In the genomic region with DNA sequence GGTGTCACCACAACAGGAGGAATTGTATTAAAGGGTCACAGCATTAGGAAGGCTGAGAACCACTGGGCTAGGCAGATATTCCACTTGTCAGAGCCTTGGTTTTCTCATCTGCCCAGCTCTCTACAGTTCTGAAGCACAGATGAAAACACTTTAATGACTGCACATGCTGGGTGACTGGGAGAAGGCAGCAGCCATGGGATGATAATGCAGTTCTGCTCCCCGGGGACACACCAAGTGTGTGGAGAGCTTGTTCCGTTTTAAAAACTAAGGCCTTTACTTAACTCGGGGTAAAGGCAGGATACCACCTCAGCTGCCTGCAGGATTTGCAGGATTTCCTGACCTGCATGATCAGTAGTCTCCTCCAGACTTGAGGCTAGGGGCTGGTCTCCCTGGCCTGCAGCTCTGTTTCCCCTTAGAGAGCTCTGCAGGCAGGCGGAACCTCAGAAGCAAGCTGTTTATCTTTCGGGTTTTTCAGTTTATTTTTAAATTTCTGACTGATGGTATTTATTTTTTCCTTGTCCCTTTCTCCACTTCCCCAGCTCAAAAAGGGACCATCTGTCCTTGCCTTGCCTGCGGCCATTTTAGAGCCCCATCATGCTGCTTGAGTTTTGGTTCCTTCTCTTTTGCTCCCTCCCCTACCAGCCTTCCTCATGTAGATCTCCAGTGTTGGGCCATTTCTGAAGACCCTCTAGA, we compare ENCODE assay signal across 12 mouse cellular contexts. TPM values are rescaled to one million over a fixed set of nuclear protein-coding genes. Genes with fewer than 3 reads are reported as not detected.
DNase-seq lines count a peak whose midpoint lies in the region; ATAC-seq and TF ChIP-seq lines count a peak whose summit lies in the region.
"Had no signal": no experiment of that assay in that cellular context is flagged by ENCODE, and none has a peak within 500 bp of the region (broad histone marks: within the 10 kb centered on the region; RNA-seq: fewer than 3 reads in every experiment).

No protein-coding gene starts in this region.

- no peak for TF ChIP-seq EP300 in heart, adult 2 months (IDR thresholded peaks at IDR 0.05; ENCODE audit: insufficient read depth, low read depth, low read length)
- no peak for TF ChIP-seq EP300 in heart, postnatal 0 days (IDR thresholded peaks at IDR 0.05; ENCODE audit: low read depth)

- 31% methylated on average over 6 of the region's 6 CpGs for WGBS in heart, adult 2 months
- 34% methylated on average over 6 of the region's 6 CpGs for WGBS in lung, embryonic 16.5 days
- WGBS in heart, postnatal 0 days = 40% methylated on average over 6 of the region's 6 CpGs
- 65% methylated on average over 6 of the region's 6 CpGs for WGBS in neural tube, embryonic 13.5 days

- peak overlapping the region; percentile 58 for H3K27ac ChIP-seq in heart, adult 2 months
- H3K27ac ChIP-seq in lung, embryonic 16.5 days (ENCODE audit: low read length) = peak overlapping the region; percentile 58
- peak overlapping the region; percentile 47 for H3K27ac ChIP-seq in heart, postnatal 0 days (ENCODE audit: low read depth)
- peak overlapping the region; percentile 46; the same call in 1 of the 2 replicates for H3K27ac ChIP-seq in neural tube, embryonic 13.5 days (replicated peaks)

- no peak for DNase-seq in heart, adult 2 months
- DNase-seq in heart, adult 8-10 months (ENCODE audit: low spot score) = no peak
- DNase-seq in lung, postnatal 4 days = no peak
- DNase-seq in heart, postnatal 0 days (ENCODE audit: low spot score) = no peak
- no peak for DNase-seq in thymus, postnatal 10 days (ENCODE audit: low spot score in 2 of 2)
- no peak for DNase-seq in gastrocnemius, adult 8-10 months (ENCODE audit: low spot score in 2 of 2)
- DNase-seq: adrenal gland, adult 8-10 months; lung, postnatal 14 days had no signal

- TF ChIP-seq POLR2A in heart, adult 2 months (IDR thresholded peaks at IDR 0.05; ENCODE audit: insufficient read depth, low read depth, low read length) = no peak

- H3K4me1 ChIP-seq in heart, adult 2 months (ENCODE audit: control insufficient read depth, insufficient read depth, low read length) = peaks cover 44% of the 10 kb centered on the region
- H3K4me1 ChIP-seq in lung, embryonic 16.5 days (replicated peaks; ENCODE audit: control insufficient read depth, insufficient read depth, low read length) = peaks cover 49% of the 10 kb centered on the region
- H3K4me1 ChIP-seq in heart, postnatal 0 days (ENCODE audit: control insufficient read depth, insufficient read depth) = peaks cover 36% of the 10 kb centered on the region
- peaks cover 64% of the 10 kb centered on the region for H3K4me1 ChIP-seq in neural tube, embryonic 13.5 days (replicated peaks)

- 0 out of 2 replicates have a peak, but pooled peaks have one; percentile 23 for ATAC-seq in lung, embryonic 16.5 days (ENCODE audit: low read depth)
- ATAC-seq in heart, postnatal 0 days (ENCODE audit: insufficient read depth, low read depth) = 0 out of 2 replicates have a peak, but pooled peaks have one; percentile 15
- no peak for ATAC-seq in neural tube, embryonic 13.5 days (ENCODE audit: low read depth)

- H3K36me3 ChIP-seq in heart, adult 2 months (ENCODE audit: control insufficient read depth, insufficient read depth, low read length) = peaks cover 6% of the 10 kb centered on the region
- H3K36me3 ChIP-seq in lung, embryonic 16.5 days (ENCODE audit: control insufficient read depth, insufficient read depth, low read length) = no peaks in the 10 kb centered on the region
- H3K36me3 ChIP-seq in heart, postnatal 0 days (replicated peaks; ENCODE audit: control insufficient read depth, insufficient read depth, low read length) = no peaks in the 10 kb centered on the region
- no peaks in the 10 kb centered on the region for H3K36me3 ChIP-seq in neural tube, embryonic 13.5 days

- TF ChIP-seq CTCF in heart, adult 2 months (IDR thresholded peaks at IDR 0.05) = no peak
- no peak for TF ChIP-seq CTCF in heart, postnatal 0 days (IDR thresholded peaks at IDR 0.05; ENCODE audit: low read depth)

- peaks cover 7% of the 10 kb centered on the region for H3K79me2 ChIP-seq in heart, adult 2 months (replicated peaks; ENCODE audit: control insufficient read depth, insufficient read depth, low read length)

- H3K27me3 ChIP-seq in heart, adult 2 months (ENCODE audit: control insufficient read depth, insufficient read depth, low read length) = no peaks in the 10 kb centered on the region
- no peaks in the 10 kb centered on the region for H3K27me3 ChIP-seq in lung, embryonic 16.5 days (ENCODE audit: control insufficient read depth, insufficient read depth, low read depth, low read length)
- H3K27me3 ChIP-seq in heart, postnatal 0 days (ENCODE audit: control insufficient read depth, insufficient read depth, low read length) = no peaks in the 10 kb centered on the region
- H3K27me3 ChIP-seq in neural tube, embryonic 13.5 days = no peaks in the 10 kb centered on the region

- no peak overlapping the region for H3K9ac ChIP-seq in heart, adult 2 months (ENCODE audit: low read depth, low read length)
- no peak overlapping the region for H3K9ac ChIP-seq in lung, embryonic 16.5 days (ENCODE audit: low read length)
- no peak overlapping the region for H3K9ac ChIP-seq in heart, postnatal 0 days (replicated peaks; ENCODE audit: low read depth, low read length)
- peak overlapping the region; percentile 26; the same call in 1 of the 2 replicates for H3K9ac ChIP-seq in neural tube, embryonic 13.5 days

- H3K9me3 ChIP-seq in lung, embryonic 16.5 days (ENCODE audit: control insufficient read depth, low read length) = no peaks in the 10 kb centered on the region
- H3K9me3 ChIP-seq in heart, postnatal 0 days (replicated peaks; ENCODE audit: control insufficient read depth, low read length) = no peaks in the 10 kb centered on the region
- no peaks in the 10 kb centered on the region for H3K9me3 ChIP-seq in neural tube, embryonic 13.5 days

- no peak overlapping the region for H3K4me2 ChIP-seq in lung, embryonic 16.5 days (ENCODE audit: low read depth, low read length)
- no peak overlapping the region for H3K4me2 ChIP-seq in heart, postnatal 0 days (ENCODE audit: low read depth, low read length)
- no peak overlapping the region for H3K4me2 ChIP-seq in neural tube, embryonic 13.5 days

- intact Hi-C loops in heart, adult 2 months (cut with DNase I) = no loop called here

- H3K4me3 ChIP-seq in heart, adult 2 months = no peak overlapping the region
- no peak overlapping the region for H3K4me3 ChIP-seq in lung, embryonic 16.5 days (ENCODE audit: low read length)
- no peak overlapping the region for H3K4me3 ChIP-seq in heart, postnatal 0 days (ENCODE audit: low read depth, low read length)
- H3K4me3 ChIP-seq in neural tube, embryonic 13.5 days = no peak overlapping the region

RNA-seq across cellular contexts. Expression of a gene that starts 20.5 kb away (rescaled TPM):
- 10 to 100 TPM; 41.3 to 46.8 TPM for total RNA-seq in heart, adult 2 months (2021)
- polyA plus RNA-seq in heart, adult 2 months (2012; rRNA removed) = 40.8 and 49.6 TPM in 2 replicates
- total RNA-seq in heart, adult 8-10 months (2022) = 10 to 100 TPM; 47.8 to 52.8 (median 49.4) TPM
- polyA plus RNA-seq in lung, embryonic 16.5 days (2015; fragmentation: Nextera tagmentation; extraction: Ambion mirVana) = 10.3 and 10.5 TPM in 2 replicates
- total RNA-seq in heart, postnatal 0 days (2014; rRNA removed; ENCODE audit: low replicate concordance) = 20.4 and 38.0 TPM in 2 replicates
- 5.0 and 5.2 TPM in 2 replicates for polyA plus RNA-seq in heart, postnatal 0 days (2015; fragmentation: Nextera tagmentation; extraction: Ambion mirVana)
- 18.0 TPM in 2 replicates for polyA plus RNA-seq in neural tube, embryonic 13.5 days (2015; fragmentation: Nextera tagmentation; extraction: Ambion mirVana)
- 10 to 100 TPM; 32.5 to 38.7 (median 33.7) TPM for total RNA-seq in gastrocnemius, adult 8-10 months (2022)

RNA-seq across cellular contexts. Expression of a gene that starts 32.5 kb away (rescaled TPM):
- not detected for total RNA-seq in heart, adult 2 months (2021)
- 0.31 TPM in 1 of 2 replicates, not detected in the other for polyA plus RNA-seq in heart, adult 2 months (2012; rRNA removed)
- not detected for total RNA-seq in heart, adult 8-10 months (2022)
- polyA plus RNA-seq in lung, embryonic 16.5 days (2015; fragmentation: Nextera tagmentation; extraction: Ambion mirVana) = not detected in 2 replicates
- total RNA-seq in heart, postnatal 0 days (2014; rRNA removed; ENCODE audit: low replicate concordance) = not detected in 2 replicates
- not detected in 2 replicates for polyA plus RNA-seq in heart, postnatal 0 days (2015; fragmentation: Nextera tagmentation; extraction: Ambion mirVana)
- polyA plus RNA-seq in neural tube, embryonic 13.5 days (2015; fragmentation: Nextera tagmentation; extraction: Ambion mirVana) = not detected in 2 replicates
- total RNA-seq in gastrocnemius, adult 8-10 months (2022) = not detected
- total RNA-seq: adrenal gland, adult 8-10 months; heart, adult 18-20 months had no signal
- polyA plus RNA-seq: embryonic facial prominence, embryonic 11.5 days had no signal

RNA-seq across cellular contexts. Expression of a gene that starts 35.8 kb away (rescaled TPM):
- total RNA-seq in heart, adult 2 months (2021) = not detected
- polyA plus RNA-seq in heart, adult 2 months (2012; rRNA removed) = not detected in 2 replicates
- not detected for total RNA-seq in heart, adult 8-10 months (2022)
- polyA plus RNA-seq in lung, embryonic 16.5 days (2015; fragmentation: Nextera tagmentation; extraction: Ambion mirVana) = 0.33 TPM in 1 of 2 replicates, not detected in the other
- total RNA-seq in heart, postnatal 0 days (2014; rRNA removed; ENCODE audit: low replicate concordance) = not detected in 2 replicates
- not detected in 2 replicates for polyA plus RNA-seq in heart, postnatal 0 days (2015; fragmentation: Nextera tagmentation; extraction: Ambion mirVana)
- 0.38 TPM in 1 of 2 replicates, not detected in the other for polyA plus RNA-seq in neural tube, embryonic 13.5 days (2015; fragmentation: Nextera tagmentation; extraction: Ambion mirVana)
- total RNA-seq in gastrocnemius, adult 8-10 months (2022) = 10 to 100 TPM; 11.2 to 20.5 (median 14.7) TPM
- total RNA-seq: adrenal gland, adult 8-10 months; heart, adult 18-20 months had no signal
- polyA plus RNA-seq: embryonic facial prominence, embryonic 11.5 days had no signal

RNA-seq across cellular contexts. Expression of a gene that starts 43.3 kb away (rescaled TPM):
- total RNA-seq in heart, adult 2 months (2021) = 1 to 10 TPM; 4.3 to 5.8 TPM
- 15.1 and 21.0 TPM in 2 replicates for polyA plus RNA-seq in heart, adult 2 months (2012; rRNA removed)
- total RNA-seq in heart, adult 8-10 months (2022) = 1 to 10 TPM; 6.2 to 8.6 (median 8.2) TPM
- polyA plus RNA-seq in lung, embryonic 16.5 days (2015; fragmentation: Nextera tagmentation; extraction: Ambion mirVana) = 12.5 and 13.1 TPM in 2 replicates
- 14.5 and 18.5 TPM in 2 replicates for total RNA-seq in heart, postnatal 0 days (2014; rRNA removed; ENCODE audit: low replicate concordance)
- 5.4 and 6.8 TPM in 2 replicates for polyA plus RNA-seq in heart, postnatal 0 days (2015; fragmentation: Nextera tagmentation; extraction: Ambion mirVana)
- polyA plus RNA-seq in neural tube, embryonic 13.5 days (2015; fragmentation: Nextera tagmentation; extraction: Ambion mirVana) = 7.4 and 8.8 TPM in 2 replicates
- 10 to 100 TPM; 15.3 to 17.8 (median 15.4) TPM for total RNA-seq in gastrocnemius, adult 8-10 months (2022)

RNA-seq across cellular contexts. Expression of a gene that starts 50.4 kb away (rescaled TPM):
- total RNA-seq in heart, adult 2 months (2021) = not detected
- polyA plus RNA-seq in heart, adult 2 months (2012; rRNA removed) = not detected in 2 replicates
- total RNA-seq in heart, adult 8-10 months (2022) = not detected
- not detected in 2 replicates for polyA plus RNA-seq in lung, embryonic 16.5 days (2015; fragmentation: Nextera tagmentation; extraction: Ambion mirVana)
- total RNA-seq in heart, postnatal 0 days (2014; rRNA removed; ENCODE audit: low replicate concordance) = not detected in 2 replicates
- not detected in 2 replicates for polyA plus RNA-seq in heart, postnatal 0 days (2015; fragmentation: Nextera tagmentation; extraction: Ambion mirVana)
- polyA plus RNA-seq in neural tube, embryonic 13.5 days (2015; fragmentation: Nextera tagmentation; extraction: Ambion mirVana) = not detected in 2 replicates
- total RNA-seq in gastrocnemius, adult 8-10 months (2022) = not detected
- total RNA-seq: adrenal gland, adult 8-10 months; heart, adult 18-20 months had no signal
- polyA plus RNA-seq: embryonic facial prominence, embryonic 11.5 days had no signal

Comparison
In these comparisons a context has a peak if more than half of its experiments do, and no peak if none do; other contexts are left out.
1. RNA of a gene that starts 35.8 kb away (total RNA-seq): 11.2 to 20.5 TPM in gastrocnemius, adult 8-10 months; not detected in heart, adult 2 months, not detected in heart, adult 8-10 months and not detected in heart, postnatal 0 days; every median in the first group is over 10 times any median in the second.
2. Peak in every context shown above with its lines, with median percentiles within 50 percentile points of each other: H3K27ac ChIP-seq.